21 mouse cellular contexts compared by ENCODE assay signal in the genomic region with DNA sequence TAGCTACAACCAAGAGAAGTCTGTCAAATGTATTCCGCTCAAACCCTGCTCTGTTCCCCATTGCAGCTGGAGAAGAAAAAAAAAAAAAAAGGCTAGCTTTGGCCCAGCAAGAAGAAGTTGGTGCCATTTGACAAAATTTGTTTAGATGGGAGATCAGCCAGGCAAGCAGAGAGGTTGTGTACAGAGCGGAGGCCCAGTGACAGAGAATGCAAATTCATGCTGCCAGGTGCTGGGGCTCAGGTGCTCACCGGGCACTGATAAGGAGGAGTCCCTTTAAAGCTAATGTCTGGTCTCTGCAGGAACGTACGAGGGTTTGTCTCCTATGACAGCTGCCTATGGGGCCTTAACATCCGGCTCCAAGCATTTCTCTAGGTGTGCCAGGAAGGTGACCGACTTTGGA.
"Had no signal": no experiment of that assay in that cellular context is flagged by ENCODE, and none has a peak within 500 bp of the region (broad histone marks: within the 10 kb centered on the region; RNA-seq: fewer than 3 reads in every experiment).

No protein-coding gene starts in this region.

- H3K27me3 ChIP-seq: heart, embryonic 15.5 days; hindbrain, embryonic 15.5 days had no signal

- DNase-seq: gastrocnemius, postnatal 14 days; gastrocnemius, postnatal 36 days; heart, adult 11 months; heart, adult 2 months; heart, postnatal 14 days; heart, postnatal 36 days; kidney, adult 11 months; kidney, adult 2 months; kidney, postnatal 10 days; kidney, postnatal 25 days; kidney, postnatal 4 days had no signal

- H3K36me3 ChIP-seq: heart, embryonic 15.5 days; limb, embryonic 10.5 days had no signal

- H3K9ac ChIP-seq: heart, embryonic 13.5 days; heart, embryonic 15.5 days; hindbrain, embryonic 15.5 days; limb, embryonic 12.5 days; liver, embryonic 14.5 days had no signal

- H3K27ac ChIP-seq: heart, adult 2 months; heart, embryonic 13.5 days; heart, embryonic 15.5 days; hindbrain, embryonic 13.5 days; hindbrain, embryonic 15.5 days; hindbrain, postnatal 0 days; layer of hippocampus, adult 2 months; left cerebral cortex, adult 2 months; limb, embryonic 10.5 days; limb, embryonic 12.5 days; liver, embryonic 14.5 days had no signal

- H3K4me3 ChIP-seq: heart, adult 2 months; heart, embryonic 13.5 days; heart, embryonic 15.5 days; hindbrain, embryonic 13.5 days; hindbrain, embryonic 15.5 days; layer of hippocampus, adult 2 months; left cerebral cortex, adult 2 months; limb, embryonic 10.5 days; limb, embryonic 12.5 days had no signal
